Mouse (Mus musculus) hindbrain, embryonic 15.5 days (tissue): ENCODE measurements around the gene Mier2. TPM values are rescaled to one million over a fixed set of nuclear protein-coding genes. Genes with fewer than 3 reads are reported as not detected.

Experiments used
- ATAC-seq: fragments of 200-750 bp; cut with Nextera tagmentation; 2 replicates; pipeline ENCODE4 v1.8.0; 2017; ENCODE audit warnings: low read depth, moderate number of reproducible peaks, moderate TSS enrichment; ENCODE audit not compliant: low FRiP score
- H3K27ac ChIP-seq: fragments of 300-500 bp; sonication (generic); replicated peaks from 2 replicates; pipeline ENCODE4 v1.5.1; 2015; ENCODE audit warnings: mild to moderate bottlenecking, inconsistent platforms
- H3K27me3 ChIP-seq: fragments of 300-500 bp; sonication (generic); 2 replicates; pipeline ENCODE4 v1.6.1; 2015; ENCODE audit warnings: control low read depth, inconsistent platforms
- H3K36me3 ChIP-seq: fragments of 300-500 bp; sonication (generic); 2 replicates; pipeline ENCODE4 v1.6.1; 2015; ENCODE audit warnings: control low read depth, inconsistent platforms
- H3K4me1 ChIP-seq: fragments of 300-500 bp; sonication (generic); replicated peaks from 2 replicates; pipeline ENCODE4 v1.6.1; 2015; ENCODE audit warnings: control low read depth, inconsistent platforms
- H3K4me2 ChIP-seq: fragments of 300-500 bp; sonication (generic); 2 replicates; pipeline ENCODE4 v1.6.1; 2015; ENCODE audit warnings: moderate library complexity, mild to moderate bottlenecking, inconsistent platforms
- H3K4me3 ChIP-seq: fragments of 300-500 bp; sonication (generic); 2 replicates; pipeline ENCODE4 v1.5.1; 2015; ENCODE audit warnings: mild to moderate bottlenecking, inconsistent platforms
- H3K9ac ChIP-seq: fragments of 300-500 bp; sonication (generic); 2 replicates; pipeline ENCODE4 v1.6.1; 2015; ENCODE audit warnings: inconsistent platforms
- H3K9me3 ChIP-seq: fragments of 300-500 bp; sonication (generic); 2 replicates; pipeline ENCODE4 v1.6.1; 2016; ENCODE audit warnings: control low read depth, inconsistent platforms
- WGBS: fragments of 180-500 bp; shearing (Covaris S2); methylation state at CpG from one replicate; pipeline ENCODE4 v1.1.7; 2015; 5-methylcytosine and 5-hydroxymethylcytosine counted together
- polyA plus RNA-seq: library from polyadenylated mRNA; unstranded; fragments of >200 nt; fragmentation: Nextera tagmentation; extraction: Ambion mirVana; gene quantifications from 2 replicates; pipeline ENCODE4 v1.2.1, GENCODE M21; 2015

Mier2 gene
- polyA plus RNA-seq, 1 experiment from 2014 or later: 75.6 TPM

- Histone ChIP-seq H3K4me1 (no peaks in the 10 kb centered on the region), H3K36me3 (no peaks in the 10 kb centered on the region), H3K4me2 (no peak overlapping the region), H3K4me3 (no peak overlapping the region), H3K27ac (no peak overlapping the region), H3K27me3 (no peaks in the 10 kb centered on the region), H3K9me3 (no peaks in the 10 kb centered on the region), H3K9ac (no peak overlapping the region)
- ATAC-seq: no peak
- WGBS: 88% methylated on average over 6 of the region's 6 CpGs
Measured at GRCm38 (mm10) chr10:79573611-79574010, 18.6 kb upstream of the Mier2 start.

GRCm38 (mm10) chr10:79571314-79571713, 16.3 kb upstream of the Mier2 start:
- ATAC-seq: no peak
- Histone ChIP-seq H3K4me1 (no peaks in the 10 kb centered on the region), H3K4me3 (no peak overlapping the region), H3K4me2 (no peak overlapping the region), H3K9ac (no peak overlapping the region), H3K36me3 (no peaks in the 10 kb centered on the region), H3K27me3 (no peaks in the 10 kb centered on the region), H3K27ac (no peak overlapping the region), H3K9me3 (no peaks in the 10 kb centered on the region)
- 93% methylated on average over 2 of the region's 2 CpGs for WGBS

- Histone ChIP-seq H3K36me3 (no peaks in the 10 kb centered on the region), H3K9ac (no peak overlapping the region), H3K27ac (no peak overlapping the region), H3K4me2 (no peak overlapping the region), H3K4me1 (no peaks in the 10 kb centered on the region), H3K9me3 (0 out of 2 replicates have a peak, but pooled peaks cover under 1% of the 10 kb centered on the region), H3K4me3 (no peak overlapping the region), H3K27me3 (no peaks in the 10 kb centered on the region)
- 91% methylated on average over 5 of the region's 5 CpGs for WGBS
- ATAC-seq: no peak
Measured at GRCm38 (mm10) chr10:79569921-79570320, 14.9 kb upstream of the Mier2 start.

GRCm38 (mm10) chr10:79559716-79560115, 4.7 kb upstream of the Mier2 start:
- ATAC-seq: no peak
- Histone ChIP-seq H3K4me1 (peaks cover 5% of the 10 kb centered on the region; the same call in 1 of the 2 replicates), H3K27me3 (no peaks in the 10 kb centered on the region), H3K9me3 (0 out of 2 replicates have a peak, but pooled peaks cover under 1% of the 10 kb centered on the region), H3K4me3 (no peak overlapping the region), H3K36me3 (no peaks in the 10 kb centered on the region), H3K9ac (no peak overlapping the region), H3K4me2 (no peak overlapping the region), H3K27ac (no peak overlapping the region)
- 91% methylated on average over 2 of the region's 2 CpGs for WGBS

GRCm38 (mm10) chr10:79557496-79557895, 2.5 kb upstream of the Mier2 start:
- Histone ChIP-seq H3K4me3 (no peak overlapping the region), H3K9me3 (no peaks in the 10 kb centered on the region), H3K27me3 (no peaks in the 10 kb centered on the region), H3K36me3 (no peaks in the 10 kb centered on the region), H3K4me2 (no peak overlapping the region), H3K27ac (no peak overlapping the region), H3K4me1 (peaks cover 23% of the 10 kb centered on the region), H3K9ac (no peak overlapping the region)
- WGBS: 96% methylated on average over 5 of the region's 5 CpGs
- ATAC-seq: no peak

GRCm38 (mm10) chr10:79556951-79557350, 2.0 kb upstream of the Mier2 start:
- H3K4me1 ChIP-seq: peaks cover 24% of the 10 kb centered on the region
- no peaks in the 10 kb centered on the region for H3K36me3 ChIP-seq
- no peak overlapping the region for H3K4me2 ChIP-seq
- H3K9ac ChIP-seq: no peak overlapping the region
- no peak overlapping the region for H3K27ac ChIP-seq
- H3K4me3 ChIP-seq: no peak overlapping the region
- no peak for ATAC-seq
- H3K27me3 ChIP-seq: no peaks in the 10 kb centered on the region
- H3K9me3 ChIP-seq: no peaks in the 10 kb centered on the region
- WGBS: 98% methylated on average over 5 of the region's 5 CpGs

GRCm38 (mm10) chr10:79555238-79555724, 282 bp upstream of the Mier2 start:
- peak overlapping the region; percentile 87 for H3K4me2 ChIP-seq
- H3K4me3 ChIP-seq: peak overlapping the region; percentile 90
- H3K27ac ChIP-seq: no peak overlapping the region
- no peaks in the 10 kb centered on the region for H3K27me3 ChIP-seq
- H3K4me1 ChIP-seq: peaks cover 24% of the 10 kb centered on the region
- H3K9ac ChIP-seq: peak overlapping the region; percentile 78
- ATAC-seq: peak; percentile 28
- no peaks in the 10 kb centered on the region for H3K36me3 ChIP-seq
- H3K9me3 ChIP-seq: no peaks in the 10 kb centered on the region
- WGBS: 26% methylated on average over 7 of the region's 7 CpGs

- no peak overlapping the region for H3K27ac ChIP-seq
- peaks cover 11% of the 10 kb centered on the region for H3K36me3 ChIP-seq
- H3K4me3 ChIP-seq: peak overlapping the region; percentile 90
- 33% methylated on average over 10 of the region's 10 CpGs for WGBS
- H3K4me2 ChIP-seq: peak overlapping the region; percentile 87
- H3K27me3 ChIP-seq: no peaks in the 10 kb centered on the region
- no peak for ATAC-seq
- H3K9ac ChIP-seq: peak overlapping the region; percentile 78; the same call in 1 of the 2 replicates
- peaks cover 24% of the 10 kb centered on the region for H3K4me1 ChIP-seq
- H3K9me3 ChIP-seq: no peaks in the 10 kb centered on the region
Measured at GRCm38 (mm10) chr10:79553691-79554090, 1.3 kb downstream of the Mier2 start.

GRCm38 (mm10) chr10:79553176-79553575, 1.8 kb downstream of the Mier2 start:
- no peak for ATAC-seq
- Histone ChIP-seq H3K4me3 (no peak overlapping the region), H3K4me2 (peak overlapping the region; percentile 87), H3K27me3 (no peaks in the 10 kb centered on the region), H3K9ac (no peak overlapping the region), H3K9me3 (no peaks in the 10 kb centered on the region), H3K4me1 (peaks cover 24% of the 10 kb centered on the region), H3K36me3 (peaks cover 16% of the 10 kb centered on the region), H3K27ac (no peak overlapping the region)
- WGBS: 88% methylated on average over 6 of the region's 6 CpGs

GRCm38 (mm10) chr10:79552531-79552930, 2.5 kb downstream of the Mier2 start:
- Histone ChIP-seq H3K4me2 (no peak overlapping the region), H3K27ac (no peak overlapping the region), H3K4me3 (no peak overlapping the region), H3K36me3 (peaks cover 22% of the 10 kb centered on the region), H3K4me1 (peaks cover 24% of the 10 kb centered on the region), H3K9ac (no peak overlapping the region), H3K27me3 (no peaks in the 10 kb centered on the region), H3K9me3 (no peaks in the 10 kb centered on the region)
- 93% methylated on average over 8 of the region's 8 CpGs for WGBS
- ATAC-seq: no peak

- Histone ChIP-seq H3K27ac (no peak overlapping the region), H3K36me3 (peaks cover 42% of the 10 kb centered on the region), H3K9ac (no peak overlapping the region), H3K4me3 (no peak overlapping the region), H3K9me3 (no peaks in the 10 kb centered on the region), H3K4me1 (peaks cover 20% of the 10 kb centered on the region), H3K4me2 (no peak overlapping the region), H3K27me3 (no peaks in the 10 kb centered on the region)
- WGBS: 85% methylated on average over 9 of the region's 9 CpGs
- ATAC-seq: no peak
Measured at GRCm38 (mm10) chr10:79550366-79550765, 4.6 kb downstream of the Mier2 start.

- Histone ChIP-seq H3K4me3 (no peak overlapping the region), H3K27me3 (no peaks in the 10 kb centered on the region), H3K27ac (no peak overlapping the region), H3K4me1 (peaks cover 17% of the 10 kb centered on the region), H3K36me3 (peaks cover 55% of the 10 kb centered on the region), H3K9me3 (no peaks in the 10 kb centered on the region), H3K9ac (no peak overlapping the region), H3K4me2 (no peak overlapping the region)
- ATAC-seq: no peak
- 96% methylated on average over 18 of the region's 18 CpGs for WGBS
Measured at GRCm38 (mm10) chr10:79548971-79549723, 5.9 kb downstream of the Mier2 start.
